Mouse (Mus musculus): ENCODE data around the gene Btbd19.

DNA sequence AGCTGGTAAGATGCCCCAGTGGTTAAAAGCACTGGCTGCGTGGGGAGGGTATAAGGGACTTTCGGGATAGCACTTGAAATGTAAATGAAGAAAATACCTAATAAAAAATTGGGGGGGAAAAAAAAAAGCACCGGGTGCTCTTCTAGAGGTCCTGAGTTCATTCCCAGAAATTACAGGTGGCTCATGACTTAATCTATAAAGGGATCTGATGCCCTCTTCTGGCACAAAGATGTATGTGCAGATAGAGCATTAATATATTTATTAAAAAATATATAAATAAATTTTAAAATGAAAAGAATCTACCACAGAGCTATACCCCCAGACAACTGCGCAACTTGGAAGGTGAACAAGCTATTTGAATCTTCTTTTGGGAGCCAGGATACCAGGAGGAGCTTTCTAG, 15.1 kb upstream of the Btbd19 start:
- no peak for TF ChIP-seq POLR2A (IDR thresholded peaks at IDR 0.05; ENCODE audit: extremely low read depth, insufficient read depth, low read length)
- TF ChIP-seq CTCF (IDR thresholded peaks at IDR 0.05; ENCODE audit: low read depth, low read length): no peak
